Mouse (Mus musculus): Measurements from ENCODE around the gene Pam.

DNA sequence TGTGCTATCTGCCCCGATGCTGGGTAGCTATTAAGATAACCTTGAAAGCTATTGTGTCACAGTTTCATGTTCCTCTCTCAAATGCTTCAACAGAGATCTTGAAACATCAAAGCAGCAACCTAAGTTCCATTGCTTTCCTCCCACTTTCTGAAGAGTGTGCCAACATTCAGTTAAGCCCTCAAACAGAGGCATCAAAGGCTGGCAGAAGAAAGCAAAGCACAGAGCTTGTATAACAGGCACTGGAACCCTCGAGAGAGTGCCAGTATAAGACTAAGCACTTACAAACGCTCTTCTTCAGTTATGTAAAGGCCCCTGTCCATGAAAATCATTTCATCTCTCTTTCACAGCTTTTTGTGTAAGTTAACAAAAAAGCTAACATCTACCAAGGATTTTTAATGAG lies 241.2 kb downstream of the Pam start:
- TF ChIP-seq CTCF (IDR thresholded peaks at IDR 0.05; ENCODE audit: low read depth), result no peak
- TF ChIP-seq EP300 (optimal IDR thresholded peaks at IDR 0.05), result no peak

All from stomach, postnatal 0 days (tissue).